Mouse (Mus musculus): ENCODE results near the gene Adora3. TPM values are rescaled to one million over a fixed set of nuclear protein-coding genes. Genes with fewer than 3 reads are reported as not detected.

Adora3 gene
- total and polyA plus RNA-seq, 2 experiments from 2014 or later = 0.14 TPM; not detected in 1

DNA sequence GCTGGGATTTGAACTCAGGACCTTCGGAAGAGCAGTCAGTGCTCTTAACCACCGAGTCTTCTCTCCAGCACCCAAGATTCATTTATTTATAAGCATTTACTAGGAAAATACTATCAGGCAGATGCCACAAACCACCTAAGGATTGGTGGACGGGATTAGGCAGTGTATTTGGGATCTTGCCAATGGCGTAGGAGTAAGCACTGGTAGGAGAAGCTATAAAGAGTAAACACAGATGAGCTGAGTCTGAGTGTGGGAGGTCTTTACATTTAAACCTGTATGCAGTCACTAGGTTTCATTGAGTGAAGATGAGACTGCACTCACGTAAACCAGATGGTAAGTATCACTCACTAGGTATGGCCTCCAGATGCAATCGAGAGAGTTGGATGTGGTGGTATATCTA, 63.3 kb downstream of the Adora3 start:
- Histone ChIP-seq H3K27ac (ENCODE audit: low read depth) (peak overlapping the region; percentile 76; the same call in 1 of the 2 replicates), H3K27me3 (ENCODE audit: control insufficient read depth, insufficient read depth, low read length) (no peaks in the 10 kb centered on the region), H3K9ac (replicated peaks; ENCODE audit: low read depth, low read length) (no peak overlapping the region), H3K4me1 (ENCODE audit: control insufficient read depth, insufficient read depth) (no peaks in the 10 kb centered on the region), H3K36me3 (replicated peaks; ENCODE audit: control insufficient read depth, insufficient read depth, low read length) (peaks cover 4% of the 10 kb centered on the region; the same call in 1 of the 2 replicates), H3K4me2 (ENCODE audit: low read depth, low read length) (no peak overlapping the region), H3K4me3 (ENCODE audit: low read depth, low read length) (no peak overlapping the region), H3K9me3 (replicated peaks; ENCODE audit: control insufficient read depth, low read length) (no peaks in the 10 kb centered on the region)
- no peak for DNase-seq (ENCODE audit: low spot score)
- no peak for ATAC-seq (ENCODE audit: insufficient read depth, low read depth)
- TF ChIP-seq CTCF (IDR thresholded peaks at IDR 0.05; ENCODE audit: low read depth) = no peak
- TF ChIP-seq EP300 (IDR thresholded peaks at IDR 0.05; ENCODE audit: low read depth) = no peak
- WGBS = 84% methylated on average over 6 of the region's 6 CpGs

DNA sequence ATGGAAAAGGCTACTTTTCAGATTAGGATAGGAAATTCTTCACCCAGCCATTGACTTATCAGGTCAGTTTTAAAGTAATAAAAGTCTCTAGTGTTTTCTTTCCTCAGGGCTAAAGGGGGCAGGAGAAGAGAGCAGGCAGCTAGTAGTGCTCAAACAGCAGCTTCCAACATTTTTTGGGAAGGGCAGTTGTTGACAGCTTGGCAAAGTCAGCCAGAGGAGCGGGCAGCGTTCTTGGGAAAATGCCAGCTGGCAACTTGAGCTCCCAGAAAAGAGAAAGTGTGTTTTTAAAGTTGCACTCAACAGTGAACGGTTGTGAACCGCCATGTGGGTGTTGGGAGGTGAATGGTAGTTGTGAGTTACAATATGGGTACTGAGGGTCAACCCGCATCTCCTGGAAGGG, 64.4 kb downstream of the Adora3 start:
- Histone ChIP-seq H3K4me2 (ENCODE audit: low read depth, low read length) (peak overlapping the region; percentile 13; the same call in 1 of the 2 replicates), H3K27ac (ENCODE audit: low read depth) (peak overlapping the region; percentile 76), H3K4me3 (ENCODE audit: low read depth, low read length) (no peak overlapping the region), H3K27me3 (ENCODE audit: control insufficient read depth, insufficient read depth, low read length) (no peaks in the 10 kb centered on the region), H3K9ac (replicated peaks; ENCODE audit: low read depth, low read length) (no peak overlapping the region), H3K4me1 (ENCODE audit: control insufficient read depth, insufficient read depth) (no peaks in the 10 kb centered on the region), H3K9me3 (replicated peaks; ENCODE audit: control insufficient read depth, low read length) (no peaks in the 10 kb centered on the region), H3K36me3 (replicated peaks; ENCODE audit: control insufficient read depth, insufficient read depth, low read length) (peaks cover 4% of the 10 kb centered on the region; the same call in 1 of the 2 replicates)
- DNase-seq (ENCODE audit: low spot score) = peak; percentile 81
- TF ChIP-seq EP300 (IDR thresholded peaks at IDR 0.05; ENCODE audit: low read depth) (0 out of 2 replicates have a peak, but pooled peaks have one; percentile 18), CTCF (IDR thresholded peaks at IDR 0.05; ENCODE audit: low read depth) (no peak)
- 28% methylated on average over 5 of the region's 5 CpGs for WGBS
- peak; percentile 81 for ATAC-seq (ENCODE audit: insufficient read depth, low read depth)

DNA sequence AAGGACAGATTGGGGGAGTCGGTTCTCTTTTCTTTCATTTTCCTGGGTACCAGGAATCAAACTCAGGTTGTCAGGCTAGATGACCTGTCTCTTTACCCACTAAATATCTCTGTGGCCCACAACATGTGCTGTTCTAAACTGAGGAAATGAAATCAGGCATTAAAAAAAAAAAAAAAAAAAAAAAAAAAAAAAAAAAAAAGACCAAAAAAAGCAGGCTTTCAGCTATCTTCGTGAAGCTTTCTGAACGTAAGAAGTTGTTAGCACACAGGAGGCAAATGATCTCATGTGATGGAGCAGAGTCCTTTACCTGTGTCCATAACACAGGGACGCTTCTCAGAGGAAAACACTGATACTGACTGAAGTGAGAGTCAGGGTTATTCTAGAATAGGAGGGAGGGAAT, 65.5 kb downstream of the Adora3 start:
- TF ChIP-seq EP300 (IDR thresholded peaks at IDR 0.05; ENCODE audit: low read depth) (no peak), CTCF (IDR thresholded peaks at IDR 0.05; ENCODE audit: low read depth) (no peak)
- H3K4me1 ChIP-seq (ENCODE audit: control insufficient read depth, insufficient read depth) = no peaks in the 10 kb centered on the region
- no peaks in the 10 kb centered on the region for H3K9me3 ChIP-seq (replicated peaks; ENCODE audit: control insufficient read depth, low read length)
- no peak overlapping the region for H3K27ac ChIP-seq (ENCODE audit: low read depth)
- H3K9ac ChIP-seq (replicated peaks; ENCODE audit: low read depth, low read length) = no peak overlapping the region
- peaks cover 9% of the 10 kb centered on the region for H3K36me3 ChIP-seq (replicated peaks; ENCODE audit: control insufficient read depth, insufficient read depth, low read length)
- no peak overlapping the region for H3K4me3 ChIP-seq (ENCODE audit: low read depth, low read length)
- DNase-seq (ENCODE audit: low spot score) (no peak), ATAC-seq (ENCODE audit: insufficient read depth, low read depth) (no peak)
- H3K4me2 ChIP-seq (ENCODE audit: low read depth, low read length) = no peak overlapping the region
- no peaks in the 10 kb centered on the region for H3K27me3 ChIP-seq (ENCODE audit: control insufficient read depth, insufficient read depth, low read length)
- WGBS = 78% methylated on average over 4 of the region's 4 CpGs

DNA sequence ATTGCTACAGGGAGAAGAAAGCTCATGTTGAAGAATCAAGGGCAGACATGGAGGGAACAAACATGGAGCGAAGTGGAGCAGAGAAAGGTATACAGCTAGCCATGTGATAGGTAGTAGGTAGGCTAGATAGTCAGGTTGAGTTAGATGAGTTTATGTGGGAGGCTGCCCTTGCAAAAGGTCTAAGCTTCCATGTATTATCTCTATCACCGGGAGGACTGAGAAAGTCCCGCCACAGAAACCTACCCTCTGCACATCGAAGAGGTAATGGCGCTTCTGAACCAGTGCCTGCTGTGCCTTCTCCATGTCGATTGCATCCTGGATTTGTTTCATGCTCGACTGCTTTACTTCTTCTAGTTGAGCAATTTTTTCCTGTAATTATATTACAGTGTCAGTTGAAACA, 80.7 kb downstream of the Adora3 start:
- H3K9ac ChIP-seq (replicated peaks; ENCODE audit: low read depth, low read length) = no peak overlapping the region
- H3K4me3 ChIP-seq (ENCODE audit: low read depth, low read length) = no peak overlapping the region
- no peaks in the 10 kb centered on the region for H3K9me3 ChIP-seq (replicated peaks; ENCODE audit: control insufficient read depth, low read length)
- no peaks in the 10 kb centered on the region for H3K27me3 ChIP-seq (ENCODE audit: control insufficient read depth, insufficient read depth, low read length)
- H3K4me1 ChIP-seq (ENCODE audit: control insufficient read depth, insufficient read depth) = peaks cover 6% of the 10 kb centered on the region; the same call in 1 of the 2 replicates
- TF ChIP-seq CTCF (IDR thresholded peaks at IDR 0.05; ENCODE audit: low read depth) (no peak), EP300 (IDR thresholded peaks at IDR 0.05; ENCODE audit: low read depth) (no peak)
- H3K27ac ChIP-seq (ENCODE audit: low read depth) = no peak overlapping the region
- DNase-seq (ENCODE audit: low spot score) (no peak), ATAC-seq (ENCODE audit: insufficient read depth, low read depth) (no peak)
- H3K4me2 ChIP-seq (ENCODE audit: low read depth, low read length) = no peak overlapping the region
- WGBS = 92% methylated on average over 7 of the region's 7 CpGs
- peaks cover 75% of the 10 kb centered on the region for H3K36me3 ChIP-seq (replicated peaks; ENCODE audit: control insufficient read depth, insufficient read depth, low read length)

DNA sequence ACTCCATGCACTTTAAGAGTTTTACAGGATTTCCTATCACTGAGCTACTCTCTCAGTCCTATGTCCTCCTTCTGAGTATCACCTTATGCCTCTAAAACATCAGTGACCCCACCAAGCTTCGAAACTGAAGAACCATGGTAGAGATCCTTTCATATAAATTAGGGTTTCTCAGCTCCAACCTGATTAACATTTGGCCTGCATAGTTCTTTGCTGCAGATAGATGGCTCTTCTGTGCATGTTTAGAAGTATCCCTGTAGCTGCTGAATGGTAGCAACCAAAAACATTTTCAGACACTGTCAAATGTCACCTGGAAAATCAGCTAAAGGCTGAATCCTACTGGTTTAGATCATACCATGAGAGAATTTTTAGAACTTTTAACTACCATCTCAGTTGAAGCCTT, 86.6 kb downstream of the Adora3 start:
- Histone ChIP-seq H3K27ac (ENCODE audit: low read depth) (no peak overlapping the region), H3K9ac (replicated peaks; ENCODE audit: low read depth, low read length) (no peak overlapping the region), H3K27me3 (ENCODE audit: control insufficient read depth, insufficient read depth, low read length) (no peaks in the 10 kb centered on the region), H3K36me3 (replicated peaks; ENCODE audit: control insufficient read depth, insufficient read depth, low read length) (peaks cover 38% of the 10 kb centered on the region), H3K4me2 (ENCODE audit: low read depth, low read length) (peak overlapping the region; percentile 71), H3K4me3 (ENCODE audit: low read depth, low read length) (peak overlapping the region; percentile 77), H3K9me3 (replicated peaks; ENCODE audit: control insufficient read depth, low read length) (no peaks in the 10 kb centered on the region), H3K4me1 (ENCODE audit: control insufficient read depth, insufficient read depth) (peaks cover 33% of the 10 kb centered on the region)
- WGBS = 94% methylated on average over 1 of the region's 1 CpGs
- TF ChIP-seq CTCF (IDR thresholded peaks at IDR 0.05; ENCODE audit: low read depth) (peak; percentile 31; the same call in 1 of the 2 replicates), EP300 (IDR thresholded peaks at IDR 0.05; ENCODE audit: low read depth) (no peak)
- ATAC-seq (ENCODE audit: insufficient read depth, low read depth) (no peak), DNase-seq (ENCODE audit: low spot score) (no peak)

DNA sequence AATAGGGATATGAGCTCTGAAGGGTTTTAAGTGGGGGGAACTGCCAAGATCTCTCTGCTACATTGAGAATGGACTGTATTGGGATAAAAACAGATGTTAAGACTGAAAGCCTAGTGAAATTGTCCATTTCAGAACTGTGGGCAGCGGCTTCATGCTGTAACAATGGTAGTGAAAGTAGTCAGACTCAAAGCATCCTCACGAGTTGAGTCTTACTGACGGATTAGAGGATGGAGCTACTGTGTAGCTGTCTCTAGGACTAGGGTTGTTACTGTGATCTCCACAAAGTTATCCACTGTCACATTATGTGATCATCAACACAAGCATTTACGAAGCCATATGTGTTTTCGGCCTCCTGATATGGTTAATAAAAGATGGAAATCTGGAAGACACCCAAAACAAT, 87.5 kb downstream of the Adora3 start:
- peaks cover 38% of the 10 kb centered on the region for H3K36me3 ChIP-seq (replicated peaks; ENCODE audit: control insufficient read depth, insufficient read depth, low read length)
- H3K4me1 ChIP-seq (ENCODE audit: control insufficient read depth, insufficient read depth) = peaks cover 33% of the 10 kb centered on the region
- no peaks in the 10 kb centered on the region for H3K27me3 ChIP-seq (ENCODE audit: control insufficient read depth, insufficient read depth, low read length)
- TF ChIP-seq EP300 (IDR thresholded peaks at IDR 0.05; ENCODE audit: low read depth) = no peak
- TF ChIP-seq CTCF (IDR thresholded peaks at IDR 0.05; ENCODE audit: low read depth) = no peak
- H3K9ac ChIP-seq (replicated peaks; ENCODE audit: low read depth, low read length) = peak overlapping the region; percentile 93
- peak overlapping the region; percentile 96 for H3K27ac ChIP-seq (ENCODE audit: low read depth)
- H3K4me3 ChIP-seq (ENCODE audit: low read depth, low read length) = peak overlapping the region; percentile 77
- DNase-seq (ENCODE audit: low spot score) (no peak), ATAC-seq (ENCODE audit: insufficient read depth, low read depth) (no peak)
- peak overlapping the region; percentile 71 for H3K4me2 ChIP-seq (ENCODE audit: low read depth, low read length)
- H3K9me3 ChIP-seq (replicated peaks; ENCODE audit: control insufficient read depth, low read length) = no peaks in the 10 kb centered on the region
- WGBS = 27% methylated on average over 5 of the region's 5 CpGs

Other genes starting within 250 kb of the Adora3 start
- gene Ddx20, start 183.3 kb upstream of the Adora3 start, total RNA-seq (2014; rRNA removed; ENCODE audit: low replicate concordance) = 12.6 and 19.7 TPM in 2 replicates
- gene Ddx20, start 183.3 kb upstream of the Adora3 start, polyA plus RNA-seq (2015; fragmentation: Nextera tagmentation; extraction: Ambion mirVana) = 11.6 and 15.1 TPM in 2 replicates
- 1.6 and 4.5 TPM in 2 replicates for gene Inka2, start 166.3 kb upstream of the Adora3 start, total RNA-seq (2014; rRNA removed; ENCODE audit: low replicate concordance)
- 4.4 and 8.9 TPM in 2 replicates for gene Inka2, start 166.3 kb upstream of the Adora3 start, polyA plus RNA-seq (2015; fragmentation: Nextera tagmentation; extraction: Ambion mirVana)
- gene Rap1a, start 69.5 kb upstream of the Adora3 start, total RNA-seq (2014; rRNA removed; ENCODE audit: low replicate concordance) = 17.8 and 33.3 TPM in 2 replicates
- 91.0 and 92.3 TPM in 2 replicates for gene Rap1a, start 69.5 kb upstream of the Adora3 start, polyA plus RNA-seq (2015; fragmentation: Nextera tagmentation; extraction: Ambion mirVana)
- gene Tmigd3, start within 50 bp of the Adora3 start, total RNA-seq (2014; rRNA removed; ENCODE audit: low replicate concordance) = not detected in 2 replicates
- gene Tmigd3, start within 50 bp of the Adora3 start, polyA plus RNA-seq (2015; fragmentation: Nextera tagmentation; extraction: Ambion mirVana) = 0.33 and 0.44 TPM in 2 replicates
- gene I830077J02Rik, start 61.8 kb downstream of the Adora3 start, total RNA-seq (2014; rRNA removed; ENCODE audit: low replicate concordance) = 0.04 TPM in 1 of 2 replicates, not detected in the other
- 0.82 and 0.88 TPM in 2 replicates for gene I830077J02Rik, start 61.8 kb downstream of the Adora3 start, polyA plus RNA-seq (2015; fragmentation: Nextera tagmentation; extraction: Ambion mirVana)
- 54.8 and 63.0 TPM in 2 replicates for gene Wdr77, start 88.5 kb downstream of the Adora3 start, total RNA-seq (2014; rRNA removed; ENCODE audit: low replicate concordance)
- 57.5 and 63.1 TPM in 2 replicates for gene Wdr77, start 88.5 kb downstream of the Adora3 start, polyA plus RNA-seq (2015; fragmentation: Nextera tagmentation; extraction: Ambion mirVana)
- gene Atp5f1, start 89.2 kb downstream of the Adora3 start, total RNA-seq (2014; rRNA removed; ENCODE audit: low replicate concordance) = 751 and 784 TPM in 2 replicates
- gene Atp5f1, start 89.2 kb downstream of the Adora3 start, polyA plus RNA-seq (2015; fragmentation: Nextera tagmentation; extraction: Ambion mirVana) = 1,577 and 1,647 TPM in 2 replicates
- 0.57 and 0.70 TPM in 2 replicates for gene Ovgp1, start 102.9 kb downstream of the Adora3 start, total RNA-seq (2014; rRNA removed; ENCODE audit: low replicate concordance)
- 0.53 and 0.58 TPM in 2 replicates for gene Ovgp1, start 102.9 kb downstream of the Adora3 start, polyA plus RNA-seq (2015; fragmentation: Nextera tagmentation; extraction: Ambion mirVana)
- not detected in 2 replicates for gene Pifo, start 143.8 kb downstream of the Adora3 start, total RNA-seq (2014; rRNA removed; ENCODE audit: low replicate concordance)
- gene Pifo, start 143.8 kb downstream of the Adora3 start, polyA plus RNA-seq (2015; fragmentation: Nextera tagmentation; extraction: Ambion mirVana) = 0.40 TPM in 1 of 2 replicates, not detected in the other
- not detected in 2 replicates for gene Chil5, start 162.0 kb downstream of the Adora3 start, total RNA-seq (2014; rRNA removed; ENCODE audit: low replicate concordance)
- 0.15 TPM in 1 of 2 replicates, not detected in the other for gene Chil5, start 162.0 kb downstream of the Adora3 start, polyA plus RNA-seq (2015; fragmentation: Nextera tagmentation; extraction: Ambion mirVana)
- gene Chia1, start 242.4 kb downstream of the Adora3 start, total RNA-seq (2014; rRNA removed; ENCODE audit: low replicate concordance) = not detected in 2 replicates
- gene Chia1, start 242.4 kb downstream of the Adora3 start, polyA plus RNA-seq (2015; fragmentation: Nextera tagmentation; extraction: Ambion mirVana) = 0.11 TPM in 1 of 2 replicates, not detected in the other